Mouse (Mus musculus) kidney, adult 2 months (tissue): ENCODE data around the gene Aldh18a1.

ENCODE experiments used
- CTCF ChIP-seq: fragments of 200-500 bp; conservative IDR thresholded peaks from 2 replicates; pipeline ENCODE4 v1.5.1; 2011; ENCODE audit warnings: low read depth, mild to moderate bottlenecking, control low read depth, low read length, moderate library complexity, mixed read lengths; ENCODE audit not compliant: insufficient read depth, insufficient read length
- POLR2A ChIP-seq: fragments of 200-500 bp; IDR thresholded peaks from one replicate; pipeline ENCODE4 v1.6.1; 2011; ENCODE audit warnings: low read depth, low read length, control low read depth

DNA sequence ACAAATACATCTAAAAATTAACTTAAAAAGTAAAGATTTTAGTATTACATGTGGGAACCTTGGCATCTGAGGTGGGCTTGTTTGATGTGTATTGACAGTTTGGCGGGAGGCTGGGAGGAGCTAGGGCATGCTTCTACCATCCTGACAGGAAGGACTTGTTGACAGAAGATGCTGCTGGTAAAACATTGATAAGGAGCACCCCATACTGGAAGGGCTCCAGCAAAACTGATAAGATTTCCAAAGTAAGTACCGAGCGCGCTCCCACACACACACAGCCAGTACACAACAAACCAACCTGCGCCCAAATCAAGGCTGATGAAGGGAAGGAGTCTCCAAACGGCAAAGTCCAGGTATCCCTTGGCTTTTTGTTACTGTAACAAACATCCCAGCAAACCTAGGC lies 51.7 kb downstream of the Aldh18a1 start:
- no peak for TF ChIP-seq CTCF
- TF ChIP-seq POLR2A: no peak
